Mouse (Mus musculus): ENCODE measurements around the gene Fanca.

The Fanca gene

DNA sequence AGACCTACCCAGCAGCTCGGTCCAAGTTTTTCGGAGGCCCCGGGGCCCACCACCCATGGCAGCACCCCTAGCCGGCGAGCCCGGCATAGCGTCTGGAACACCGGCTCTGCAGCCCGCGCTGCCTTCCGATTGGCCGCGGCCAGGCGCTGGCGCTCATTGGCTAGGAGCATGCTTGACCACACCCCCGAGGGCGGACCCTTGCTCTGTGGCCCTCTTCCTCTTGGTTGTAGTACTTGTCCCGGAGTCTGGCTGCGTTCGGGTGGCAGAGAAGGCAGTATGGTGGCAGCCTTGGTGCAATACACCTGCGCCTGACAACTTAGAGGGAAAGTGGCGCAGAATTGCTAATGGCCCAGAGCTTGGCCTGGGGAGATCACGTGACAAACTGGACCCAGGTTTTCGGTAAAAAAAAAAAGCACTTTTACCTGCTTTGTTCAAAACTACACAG lies at the start of gene Fanca:
Gene Fanca (minus strand): TSS at position 110 of the 445 bp plus-strand sequence.
- DNase-seq (ENCODE audit: low read depth) = peak; percentile 95

DNA sequence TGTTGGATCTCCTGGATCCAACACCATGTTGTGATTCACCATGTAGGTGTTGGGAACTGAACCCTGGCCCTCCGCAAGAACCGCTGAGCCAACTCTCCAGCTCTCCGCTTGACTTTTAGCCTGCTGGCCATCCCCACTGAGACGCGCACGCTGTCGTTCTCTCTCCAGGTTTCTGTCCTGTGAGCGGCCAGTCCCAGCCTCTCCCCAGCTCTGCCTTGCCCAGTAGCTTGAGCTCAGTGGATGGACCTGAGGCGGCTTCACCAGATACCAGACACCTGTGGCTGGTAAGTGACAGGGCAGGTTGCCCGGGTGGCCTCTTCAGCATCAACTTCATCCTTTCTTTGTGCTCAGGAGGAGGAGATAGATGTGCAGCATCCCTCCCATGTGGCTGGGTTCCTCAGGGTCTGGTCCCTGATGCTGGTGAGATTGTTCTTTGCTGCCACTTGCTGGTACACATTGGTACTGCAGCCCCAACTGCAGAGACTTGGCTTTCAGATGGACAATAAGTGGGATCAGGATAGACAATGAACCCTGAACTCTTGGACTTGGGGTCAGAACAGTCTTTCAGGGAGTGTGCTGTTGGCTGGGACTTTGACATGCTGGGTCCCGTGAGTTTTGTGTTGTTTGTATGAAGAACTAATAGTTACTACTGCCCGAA lies 42.8 kb upstream of the Fanca start:
- DNase-seq (ENCODE audit: low read depth) = peak; percentile 74

DNA sequence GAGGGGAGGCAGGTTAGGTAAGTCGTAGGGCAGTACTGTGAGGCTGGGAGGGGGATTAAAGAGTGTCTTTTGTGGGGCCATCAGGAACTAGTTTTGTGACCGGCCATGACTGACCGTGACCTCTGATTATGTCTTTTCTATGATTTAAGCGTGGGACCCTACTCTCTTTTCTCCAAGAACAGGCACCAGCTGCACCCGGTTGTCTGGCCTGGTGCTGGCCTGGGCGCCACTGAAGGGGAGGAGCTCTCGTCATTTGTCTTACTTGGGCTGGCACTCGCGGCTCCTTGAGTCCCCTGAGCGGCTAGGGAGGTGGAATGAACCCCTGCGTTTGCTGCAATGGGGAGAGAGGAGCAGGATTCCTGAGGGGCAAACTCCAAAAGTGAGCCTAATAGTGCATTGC lies 34.8 kb upstream of the Fanca start:
- DNase-seq (ENCODE audit: low read depth) = no peak

DNA sequence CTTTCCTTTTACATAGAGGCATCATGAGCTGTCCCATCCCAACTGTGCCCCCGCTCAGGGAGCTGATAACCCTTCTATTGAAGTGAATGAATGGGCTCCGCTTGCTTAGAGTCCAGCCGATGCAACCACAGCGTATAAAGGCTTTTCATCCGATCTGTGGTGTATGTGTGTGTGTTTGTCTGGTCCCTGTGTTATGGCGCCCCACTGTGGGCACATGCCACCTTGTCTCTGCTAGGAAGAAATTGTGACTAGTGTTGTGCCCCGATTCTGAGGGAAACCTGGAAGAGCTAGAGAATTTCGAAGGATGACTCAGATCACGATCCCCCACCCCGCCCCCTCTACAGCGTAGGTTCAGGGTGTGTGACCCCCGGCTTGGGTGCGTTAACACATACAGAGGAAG lies 34.4 kb upstream of the Fanca start:
- DNase-seq (ENCODE audit: low read depth) = peak; percentile 25

DNA sequence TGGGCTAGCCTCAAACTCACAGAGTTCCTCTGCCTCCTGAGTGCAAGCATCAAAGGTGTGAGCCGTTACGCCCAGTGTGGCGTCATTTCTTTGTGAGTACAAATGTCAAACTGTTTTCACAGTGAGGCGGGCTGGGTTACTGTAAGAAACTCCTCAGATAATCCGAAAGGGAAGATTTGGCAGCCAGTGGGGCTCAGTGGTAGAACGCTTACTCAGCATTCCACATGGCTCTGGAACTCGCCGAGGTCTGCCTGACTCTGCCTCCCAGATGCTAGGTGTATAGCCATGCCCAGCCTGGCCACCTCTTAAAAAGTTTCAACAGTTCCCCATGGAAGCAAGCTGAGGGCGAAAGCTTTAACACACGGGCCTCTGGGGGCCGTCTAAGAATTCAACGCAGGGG lies 33.7 kb upstream of the Fanca start:
- no peak for DNase-seq (ENCODE audit: low read depth)

DNA sequence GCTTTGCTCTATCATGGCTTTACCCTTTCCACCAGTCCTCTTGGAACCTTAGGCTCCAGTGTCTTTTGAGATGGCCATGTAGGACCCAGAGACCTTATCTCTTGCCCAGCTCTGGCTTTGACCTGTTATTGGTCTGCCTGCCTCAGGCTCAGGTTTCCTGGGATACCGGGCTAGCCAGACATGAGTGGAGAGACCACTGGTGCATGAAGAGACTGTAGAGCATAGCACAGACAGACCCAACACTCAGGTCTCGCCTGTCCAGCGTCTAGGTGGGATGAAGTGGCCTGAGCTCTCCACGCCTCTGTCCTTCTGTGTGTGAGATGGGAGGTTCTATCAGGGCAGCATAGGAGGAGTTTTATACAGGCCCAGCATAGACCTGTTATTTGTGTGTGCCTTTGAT lies 30.7 kb upstream of the Fanca start:
- DNase-seq (ENCODE audit: low read depth) = no peak

DNA sequence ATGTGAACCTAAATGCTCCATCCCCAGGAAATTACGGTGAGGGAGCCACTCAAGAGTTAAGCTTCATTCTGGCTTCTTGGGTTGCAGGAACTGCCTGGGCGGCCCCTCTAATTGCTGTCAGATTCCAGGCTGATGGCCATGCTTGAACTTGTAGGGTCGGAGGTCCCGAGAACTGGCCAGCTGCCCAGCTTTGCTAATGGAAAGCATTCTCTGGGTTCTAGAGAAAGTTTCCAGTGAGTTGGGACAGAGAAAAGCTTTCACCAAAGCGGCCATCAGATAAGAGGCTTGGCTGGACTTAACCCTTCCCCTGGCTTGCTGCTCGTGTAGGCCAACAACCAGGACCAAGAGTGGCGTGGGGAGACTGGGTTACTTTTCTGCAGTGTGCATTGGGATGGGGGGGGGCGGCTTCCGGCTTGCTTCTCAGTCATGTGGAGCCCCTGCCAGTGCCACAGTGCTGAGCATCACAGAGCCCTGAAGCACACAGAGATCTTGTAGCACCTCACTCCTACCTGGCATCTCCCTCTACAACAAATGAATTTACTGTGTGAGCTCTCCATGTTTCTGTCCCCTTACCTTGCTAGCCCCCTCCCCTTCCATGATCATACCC lies 30.0 kb upstream of the Fanca start:
- no peak for DNase-seq (ENCODE audit: low read depth)

DNA sequence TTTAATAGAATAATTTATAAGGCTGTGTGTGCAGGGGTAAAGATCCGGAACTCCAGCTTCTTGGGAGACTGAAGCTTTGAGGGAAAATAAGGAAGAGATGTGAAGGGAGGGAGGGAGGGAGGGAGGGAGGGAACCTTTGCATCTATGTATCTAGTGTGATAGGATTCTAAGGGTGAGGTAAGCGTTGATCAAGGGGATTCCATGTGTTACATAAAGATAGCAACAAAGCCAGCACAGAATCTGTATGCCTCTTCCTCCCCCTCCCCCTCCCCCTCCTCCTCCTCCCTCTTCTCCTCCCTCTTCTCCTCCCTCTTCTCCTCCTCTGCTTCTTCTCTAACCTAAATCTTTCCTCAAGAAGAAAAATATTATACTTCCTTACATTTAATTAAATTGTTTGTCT lies 28.9 kb upstream of the Fanca start:
- no peak for DNase-seq (ENCODE audit: low read depth)

DNA sequence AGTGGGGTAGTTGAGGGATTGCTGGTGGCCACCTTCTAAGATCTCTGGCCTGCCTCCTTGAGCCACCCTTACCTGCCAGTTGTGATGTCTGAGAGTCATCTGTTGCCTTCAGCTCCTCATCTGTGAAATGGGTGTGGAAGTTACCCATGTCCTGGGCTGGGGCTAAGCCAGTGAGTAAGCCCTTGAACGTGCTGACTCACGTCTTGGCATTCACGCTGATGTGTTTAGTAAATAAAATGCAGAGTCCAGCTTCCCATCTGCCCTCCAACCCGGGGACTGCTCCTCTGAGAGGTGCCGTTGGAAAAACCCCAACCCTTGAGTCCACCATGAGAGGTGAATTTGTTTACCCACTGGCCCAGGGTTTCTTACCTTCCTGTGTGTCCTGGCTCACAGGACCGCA lies 27.5 kb upstream of the Fanca start:
- DNase-seq (ENCODE audit: low read depth) = no peak

DNA sequence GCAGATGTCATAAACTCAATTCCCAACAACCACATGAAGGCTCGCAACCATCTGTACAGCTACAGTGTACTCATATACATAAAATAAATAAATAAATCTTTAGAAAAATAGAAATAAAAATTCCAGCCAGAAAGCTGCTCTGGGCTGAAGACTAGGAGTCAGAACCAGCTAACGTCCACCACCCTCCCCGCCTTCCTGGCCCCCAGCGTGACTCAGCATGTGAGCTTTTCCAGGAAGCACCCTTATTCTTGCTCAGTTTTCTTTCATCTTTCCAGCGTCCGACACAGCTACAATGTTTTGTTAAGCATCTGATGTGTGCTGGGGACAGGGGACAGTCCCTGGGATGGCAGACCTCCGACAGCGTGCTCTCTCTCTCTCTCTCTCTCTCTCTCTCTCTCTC lies 26.8 kb upstream of the Fanca start:
- DNase-seq (ENCODE audit: low read depth) = no peak

DNA sequence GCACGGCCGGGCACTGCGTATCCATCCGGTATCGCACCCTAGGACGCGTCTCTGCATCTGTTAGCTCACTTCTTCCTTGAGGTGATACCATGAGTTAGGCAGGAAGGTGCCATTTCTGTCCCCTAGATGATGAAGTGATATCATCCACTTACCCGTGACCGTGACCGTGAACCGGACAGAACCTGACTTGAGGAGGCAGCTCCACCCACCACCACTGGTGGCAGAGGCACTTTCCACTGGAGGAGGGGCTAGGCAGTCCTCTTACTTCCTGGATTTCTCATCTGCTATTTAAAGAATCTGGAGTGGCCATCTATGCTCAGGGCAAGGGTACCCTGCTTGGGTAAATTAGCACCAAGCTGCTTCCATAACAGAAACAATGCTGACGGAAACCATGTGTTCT lies 25.0 kb upstream of the Fanca start:
- DNase-seq (ENCODE audit: low read depth) = no peak

DNA sequence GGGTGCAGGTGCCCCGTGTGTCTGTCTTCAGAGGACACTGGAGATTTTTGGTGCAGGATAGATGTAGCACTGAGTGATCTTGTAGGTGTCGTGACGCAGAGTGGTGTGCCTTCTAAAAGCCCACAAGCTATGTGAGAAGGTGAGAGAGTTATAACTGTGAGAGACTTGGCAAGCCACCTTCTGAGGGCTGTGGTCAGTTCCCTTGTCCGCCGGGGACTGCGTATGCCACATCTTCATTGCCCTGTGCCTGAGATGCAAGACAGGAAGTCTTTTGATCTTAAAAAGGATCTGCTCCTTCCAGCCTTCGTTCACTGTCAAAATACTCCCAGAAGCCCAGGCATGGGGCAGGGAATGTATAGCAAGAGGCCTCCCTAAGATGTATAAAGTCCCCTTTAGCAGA lies 24.5 kb upstream of the Fanca start:
- no peak for DNase-seq (ENCODE audit: low read depth)

DNA sequence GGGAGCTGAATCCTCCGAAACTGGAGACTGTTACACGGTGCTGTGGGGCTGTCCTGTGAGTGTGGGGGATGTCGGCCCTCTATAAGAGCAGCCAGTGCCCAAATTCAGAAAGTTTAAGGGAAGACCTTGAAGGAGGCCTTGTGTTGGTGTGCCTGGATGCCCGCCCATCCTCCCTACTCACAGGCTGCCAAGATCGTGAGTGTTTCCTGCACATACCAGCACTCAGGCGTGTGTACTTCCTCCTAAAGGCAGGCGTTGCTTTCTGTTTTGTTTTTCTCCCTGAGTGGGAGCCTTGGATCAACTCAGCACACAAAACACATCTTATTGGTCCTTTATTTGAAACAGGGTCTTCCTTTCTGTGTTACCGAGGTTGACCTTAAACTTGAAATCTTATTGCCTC lies 23.9 kb upstream of the Fanca start:
- no peak for DNase-seq (ENCODE audit: low read depth)

DNA sequence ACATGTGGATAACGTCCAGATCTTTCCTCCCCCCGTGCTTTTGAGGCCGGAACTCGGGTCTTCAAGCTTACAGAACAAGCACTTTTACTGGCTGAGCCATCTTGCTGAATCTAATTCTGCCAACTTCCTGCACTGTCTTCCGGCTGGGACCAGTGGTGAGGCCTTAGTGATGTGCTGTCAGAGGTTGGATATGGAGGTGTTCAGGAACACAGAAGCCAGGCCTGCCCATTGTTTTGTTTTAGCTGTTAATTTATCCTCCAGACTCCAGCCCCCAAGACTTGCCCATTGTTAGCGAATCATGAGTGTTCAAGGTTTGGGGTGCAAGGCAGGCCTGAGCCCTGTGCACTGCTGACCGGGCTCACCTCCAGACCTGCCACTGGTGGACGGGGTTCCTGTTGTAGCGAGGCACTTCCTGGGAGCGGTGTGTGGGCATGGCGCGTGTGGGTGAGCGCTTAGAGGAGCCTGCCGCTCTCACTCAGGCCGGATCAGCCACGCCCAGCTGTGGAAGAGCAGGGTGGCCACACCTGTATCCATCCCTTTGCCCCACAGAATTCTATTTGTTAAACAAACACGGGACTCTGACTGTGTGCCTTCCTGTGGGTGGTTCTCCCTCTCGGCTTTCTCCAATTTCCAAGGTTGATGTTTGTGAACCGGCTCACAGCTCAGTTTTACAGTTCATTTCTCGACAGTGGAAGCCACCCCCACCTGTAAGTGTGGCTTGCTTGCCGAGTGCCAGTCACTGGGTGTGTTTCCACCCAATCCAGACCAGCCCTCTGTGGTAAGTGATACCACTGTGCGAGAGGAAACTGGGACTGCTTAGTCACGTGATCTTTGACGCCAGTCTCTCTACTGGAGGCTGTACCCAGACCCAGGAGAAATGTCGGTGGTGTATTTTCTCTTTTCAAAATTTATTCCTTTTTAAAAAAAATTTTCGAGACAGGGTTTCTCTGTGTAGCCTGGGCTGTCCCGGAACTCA lies 23.0 kb upstream of the Fanca start:
- DNase-seq (ENCODE audit: low read depth) = no peak

DNA sequence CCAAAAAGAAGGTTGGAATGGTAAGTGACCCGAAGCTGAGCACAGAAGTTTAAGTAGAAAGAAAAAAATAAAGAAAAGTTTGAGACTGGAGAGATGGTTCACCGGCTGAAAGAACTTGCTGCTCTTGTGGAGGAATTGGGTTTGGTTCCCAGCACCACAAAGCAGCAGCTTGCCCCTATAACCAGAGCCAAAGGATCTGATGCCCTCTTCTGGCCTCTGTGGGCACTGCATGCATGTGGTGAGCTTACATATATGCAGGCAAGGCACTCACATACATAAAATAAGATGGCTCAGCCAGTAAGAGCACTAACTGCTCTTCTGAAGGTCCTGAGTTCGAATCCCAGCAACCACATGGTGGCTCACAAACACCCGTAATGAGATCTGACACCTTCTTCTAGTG lies 21.7 kb upstream of the Fanca start:
- no peak for DNase-seq (ENCODE audit: low read depth)

DNA sequence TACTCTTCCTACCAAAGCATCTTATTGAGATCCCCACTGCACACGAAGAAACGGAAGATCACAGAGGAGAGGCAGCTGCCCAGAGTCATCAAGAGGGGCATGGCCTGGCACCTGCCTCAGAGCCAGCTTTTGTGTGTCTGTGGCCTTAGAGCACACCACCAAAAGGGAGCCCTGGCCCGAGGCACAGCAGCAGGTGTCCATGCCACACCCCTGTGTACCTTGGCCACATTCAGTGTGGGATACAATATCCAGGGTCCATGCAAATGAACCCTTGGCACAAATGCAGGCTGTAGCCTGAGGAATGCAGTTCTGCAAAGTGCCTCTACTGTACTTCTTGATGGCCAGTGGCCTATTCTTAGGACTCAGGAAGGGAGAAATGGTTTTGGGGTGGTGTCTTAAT lies 19.1 kb upstream of the Fanca start:
- DNase-seq (ENCODE audit: low read depth) = no peak

DNA sequence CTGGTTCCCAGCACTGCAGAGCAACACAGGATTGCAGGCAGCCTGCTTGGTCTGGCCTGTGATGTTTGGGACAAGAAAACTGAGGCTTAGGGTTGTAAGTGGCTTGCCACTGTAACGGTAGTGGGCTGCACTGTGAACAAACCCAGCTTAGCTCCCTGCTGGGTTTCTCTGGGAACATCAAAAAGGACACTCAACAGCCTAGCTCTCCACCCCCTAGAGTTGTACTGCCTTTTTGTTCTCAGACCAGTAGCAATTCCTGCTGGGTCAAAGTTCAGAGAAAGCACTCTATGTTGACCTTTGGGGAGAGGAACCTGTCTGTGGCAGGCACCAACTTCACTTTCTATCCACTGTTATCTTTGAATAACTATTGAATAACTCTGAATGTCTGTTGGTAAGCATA lies 16.1 kb upstream of the Fanca start:
- DNase-seq (ENCODE audit: low read depth) = no peak

DNA sequence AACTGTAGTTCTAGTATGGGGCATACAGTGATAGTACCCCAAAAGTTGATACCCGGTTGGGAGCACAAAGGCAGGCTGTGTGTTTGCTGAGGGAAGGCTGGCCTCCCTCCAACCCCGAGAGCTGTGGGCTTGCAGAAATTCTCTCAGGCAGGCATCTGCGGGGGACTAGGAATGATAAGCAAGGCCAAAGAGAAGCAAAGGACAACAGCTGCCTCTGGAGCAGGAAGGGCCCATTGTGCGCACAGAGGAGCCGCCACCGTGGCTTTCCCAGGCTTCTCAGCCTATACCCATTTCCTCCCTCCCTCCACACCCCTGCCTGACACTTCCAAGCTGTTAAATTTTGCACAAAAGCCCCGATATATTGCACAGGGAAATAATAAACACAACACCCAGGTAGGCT lies 15.5 kb upstream of the Fanca start:
- no peak for DNase-seq (ENCODE audit: low read depth)

DNA sequence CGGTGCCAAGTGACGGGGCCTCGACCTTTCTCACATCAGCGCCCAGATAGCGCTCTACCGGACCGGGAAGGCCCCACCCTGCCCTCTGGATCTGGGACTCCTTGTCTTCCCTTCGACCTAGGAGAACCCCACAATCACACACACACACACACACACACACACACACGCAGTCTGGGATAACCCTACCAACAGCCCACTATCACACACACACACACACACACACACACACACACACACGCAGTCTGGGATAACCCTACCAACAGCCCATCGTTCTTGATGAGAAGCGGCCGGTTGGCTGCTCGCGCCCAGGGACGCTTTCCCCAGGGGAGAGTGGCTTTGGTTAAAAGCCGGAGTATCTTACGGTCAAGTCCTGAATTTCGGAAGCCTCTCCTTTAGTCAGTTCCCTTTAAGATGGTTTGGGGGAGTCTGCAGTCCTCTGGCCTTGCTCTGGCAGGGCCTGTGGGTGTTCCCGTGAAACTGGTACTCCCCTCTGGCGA lies 14.8 kb upstream of the Fanca start:
- no peak for DNase-seq (ENCODE audit: low read depth)

DNA sequence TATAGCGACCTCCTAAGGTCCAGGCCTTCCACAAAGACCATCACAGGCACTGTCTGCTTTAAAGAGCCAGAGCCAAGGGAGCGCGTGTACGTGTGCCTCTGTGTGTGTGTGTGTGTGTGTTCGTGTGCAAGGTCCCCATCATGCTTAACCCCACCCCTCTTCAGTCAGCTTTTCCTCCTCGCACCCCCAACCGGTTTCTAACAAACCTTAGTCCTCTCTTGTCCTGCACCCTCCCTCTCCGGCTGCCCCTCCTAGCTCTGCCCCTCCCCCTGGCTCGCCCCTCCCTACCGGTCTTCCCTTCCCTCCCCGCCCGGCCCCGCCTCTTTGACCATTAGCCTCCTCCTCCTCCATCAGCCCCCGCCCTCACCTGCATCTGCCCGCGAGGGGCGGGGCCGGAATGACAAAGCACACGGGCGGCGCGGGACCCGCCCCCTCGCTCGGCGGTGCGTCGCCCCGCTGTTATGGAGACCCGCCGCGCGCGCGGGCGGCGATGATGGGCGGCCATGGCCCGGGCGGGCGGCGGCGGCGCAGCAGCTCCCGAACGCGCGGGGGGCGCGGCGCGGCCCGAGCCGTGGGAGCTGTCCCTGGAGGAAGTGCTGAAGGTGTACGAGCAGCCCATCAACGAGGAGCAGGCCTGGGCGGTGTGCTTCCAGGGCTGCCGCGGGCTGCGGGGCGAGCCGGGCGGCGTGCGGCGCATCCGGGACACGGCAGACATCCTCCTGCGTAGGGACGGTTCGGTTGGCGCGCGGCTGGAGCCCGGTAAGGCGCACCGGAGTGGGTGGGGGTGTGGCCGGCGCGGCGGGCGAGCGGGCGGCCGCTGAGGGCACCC lies 14.1 kb upstream of the Fanca start, which contains the start of gene Spire2:
Gene Spire2 (plus strand): TSS at position 452 of the 829 bp plus-strand sequence.
- peak; percentile 62 for DNase-seq (ENCODE audit: low read depth)

DNA sequence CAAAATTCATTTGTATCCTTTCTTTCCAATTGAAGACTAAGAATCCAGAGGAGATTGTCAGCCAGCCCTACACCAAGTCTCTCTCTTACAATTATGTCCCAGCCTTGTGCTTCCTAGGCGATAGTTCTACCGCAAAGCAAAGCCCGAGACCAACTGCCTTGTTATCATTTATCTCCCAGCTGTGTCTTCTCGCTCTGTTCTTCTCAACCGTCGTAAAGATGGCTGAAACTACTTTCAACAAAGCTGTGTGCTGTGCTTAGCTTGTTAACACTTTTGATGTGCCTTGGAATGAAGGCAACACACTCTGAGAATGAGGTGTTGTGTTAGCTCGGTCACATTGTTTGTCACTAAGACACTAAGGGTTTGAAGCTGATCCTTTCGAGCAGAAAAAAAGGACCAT lies 13.4 kb upstream of the Fanca start:
- DNase-seq (ENCODE audit: low read depth) = no peak

DNA sequence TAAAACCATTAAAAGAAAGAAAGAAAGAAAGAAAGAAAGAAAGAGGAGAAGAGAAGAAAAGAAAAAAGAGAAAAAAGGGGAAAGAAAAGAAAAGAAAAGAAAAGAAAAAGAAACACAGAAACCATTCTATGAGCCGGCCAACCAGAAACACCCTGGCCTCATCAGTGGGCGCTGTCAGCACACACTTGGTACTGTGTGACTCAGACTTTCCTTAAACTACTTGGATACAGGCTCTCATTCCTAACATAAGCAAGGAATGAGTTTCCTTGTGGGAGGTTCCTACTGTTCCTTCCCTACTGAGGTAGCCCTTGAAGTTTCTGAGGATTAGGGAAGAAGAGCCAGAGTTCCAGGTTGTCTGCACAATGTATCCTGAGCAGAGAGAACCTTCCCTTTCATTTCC lies 12.9 kb upstream of the Fanca start:
- no peak for DNase-seq (ENCODE audit: low read depth)
